Mouse (Mus musculus) MEL (cell line): Measurements from ENCODE around the gene Arl5b.

Source experiments
- CHD2 ChIP-seq: IDR thresholded peaks from 2 replicates; pipeline ENCODE4 v1.6.1; 2011; ENCODE audit warnings: low read length, improper control_type of control experiment
- CTCF ChIP-seq, 3 experiments: IDR thresholded peaks in 2 of 3; conservative IDR thresholded peaks in 1 of 3; 2 replicates each; pipeline ENCODE4 v1.5.1; 2011 to 2012; ENCODE audit warnings: low read length in 3 of 3, low read depth in 2 of 3, mild to moderate bottlenecking in 2 of 3, improper control_type of control experiment in 1 of 3, inconsistent platforms in 1 of 3, mixed read lengths in 1 of 3, moderate library complexity in 1 of 3; ENCODE audit not compliant: control insufficient read depth in 1 of 3, insufficient read depth in 1 of 3, poor library complexity in 1 of 3, severe bottlenecking in 1 of 3
- E2F4 ChIP-seq: IDR thresholded peaks from 2 replicates; pipeline ENCODE4 v1.6.1; 2011; ENCODE audit warnings: low read depth, low read length, improper control_type of control experiment, borderline replicate concordance
- HCFC1 ChIP-seq: IDR thresholded peaks from 2 replicates; pipeline ENCODE4 v1.6.1; 2012; ENCODE audit warnings: low read depth, mild to moderate bottlenecking, inconsistent platforms, low read length, improper control_type of control experiment, moderate library complexity
- POLR2A ChIP-seq, 2 experiments: IDR thresholded peaks; 2 replicates each; pipeline ENCODE4 v1.6.1; 2011 to 2012; ENCODE audit warnings: low read length in 2 of 2, mild to moderate bottlenecking in 2 of 2, control low read depth in 1 of 2, improper control_type of control experiment in 1 of 2, low read depth in 1 of 2, moderate library complexity in 1 of 2; ENCODE audit not compliant: control insufficient read depth in 1 of 2, insufficient read depth in 1 of 2, poor library complexity in 1 of 2
- SIN3A ChIP-seq: IDR thresholded peaks from 2 replicates; pipeline ENCODE4 v1.6.1; 2012; ENCODE audit warnings: low read length, improper control_type of control experiment, inconsistent platforms

DNA sequence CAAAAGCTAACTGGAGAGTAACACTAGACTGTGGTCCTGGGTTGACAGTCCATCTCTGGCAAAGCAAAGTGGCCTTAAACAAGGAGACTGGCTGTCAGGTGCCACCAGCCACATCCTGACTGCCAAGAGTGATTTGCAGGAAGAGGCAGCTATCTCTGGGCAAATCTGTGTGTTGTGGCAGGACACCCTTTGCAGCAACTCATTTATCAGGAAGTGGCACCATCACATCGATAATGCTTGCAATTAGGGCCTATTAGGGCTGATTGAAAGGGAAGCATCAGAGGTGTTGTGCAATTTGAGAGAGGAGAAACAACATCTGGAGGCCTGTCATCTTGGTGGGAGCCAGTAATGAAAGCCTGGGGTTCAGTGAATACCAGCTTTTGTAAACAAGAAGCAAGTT lies 55.2 kb downstream of the Arl5b start:
- no peak for TF ChIP-seq CTCF (IDR thresholded peaks at IDR 0.05 in 2 of 3, conservative IDR thresholded peaks at IDR 0.05 in 1 of 3; ENCODE audit: control insufficient read depth in 1 of 3, insufficient read depth in 1 of 3, low read depth in 2 of 3, low read length in 3 of 3, poor library complexity in 1 of 3, severe bottlenecking in 1 of 3)
- TF ChIP-seq SIN3A, result no peak
- no peak for TF ChIP-seq CHD2
- TF ChIP-seq E2F4, result no peak
- no peak for TF ChIP-seq HCFC1
- TF ChIP-seq POLR2A (IDR thresholded peaks at IDR 0.05; ENCODE audit: control insufficient read depth in 1 of 2, insufficient read depth in 1 of 2, low read depth in 1 of 2, low read length in 2 of 2, poor library complexity in 1 of 2), result no peak
